Mouse (Mus musculus): Measurements from ENCODE around the gene 4930579F01Rik.

DNA sequence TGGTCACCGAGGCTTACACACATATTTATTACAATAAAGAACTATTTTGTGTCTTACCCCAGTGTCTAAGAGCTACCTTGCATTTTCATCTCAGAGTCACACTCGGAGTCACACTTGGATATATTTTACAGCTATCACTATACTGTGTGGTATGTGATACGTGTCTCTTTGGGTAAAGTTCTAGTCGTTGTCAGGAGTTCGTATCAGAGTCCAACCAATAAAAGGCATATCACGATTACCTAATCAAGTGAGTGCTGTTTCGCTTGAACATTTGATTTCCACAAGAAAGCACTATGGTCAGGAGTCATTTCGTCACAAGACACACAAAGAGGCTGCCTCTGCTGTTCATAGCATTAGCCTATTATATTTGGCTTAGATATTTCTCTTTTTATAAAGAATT is 60.2 kb downstream of the 4930579F01Rik start:
- TF ChIP-seq CTCF (IDR thresholded peaks at IDR 0.05; ENCODE audit: extremely low read depth, insufficient read length, insufficient replicate concordance, low read depth, low read length) (no peak), POLR2A (IDR thresholded peaks at IDR 0.05; ENCODE audit: low read depth, low read length) (no peak)

Data from small intestine, adult 2 months (tissue).